Mouse (Mus musculus): ENCODE results near the gene Fam229a. TPM values are rescaled to one million over a fixed set of nuclear protein-coding genes. Genes with fewer than 3 reads are reported as not detected.

The Fam229a gene
- polyA plus RNA-seq, 1 experiment from 2014 or later = not detected

GRCm38 (mm10) chr4:129479863-129480262 is 11.1 kb upstream of the Fam229a start:
- 95% methylated on average over 3 of the region's 3 CpGs for WGBS
- no peak for ATAC-seq (ENCODE audit: low FRiP score)
- H3K36me3 ChIP-seq (ENCODE audit: control insufficient read depth, insufficient read depth, low read length) = peaks cover 5% of the 10 kb centered on the region; the same call in 1 of the 2 replicates

GRCm38 (mm10) chr4:129481090-129481489 is 9.9 kb upstream of the Fam229a start:
- peaks cover 2% of the 10 kb centered on the region for H3K36me3 ChIP-seq (ENCODE audit: control insufficient read depth, insufficient read depth, low read length)
- WGBS = 90% methylated on average over 1 of the region's 1 CpGs
- DNase-seq (ENCODE audit: low spot score, missing footprints) (peak; percentile 47), ATAC-seq (ENCODE audit: low FRiP score) (no peak)
- no peak overlapping the region for H3K9ac ChIP-seq (ENCODE audit: low read length)
- H3K4me2 ChIP-seq = no peak overlapping the region
- no peaks in the 10 kb centered on the region for H3K4me1 ChIP-seq (ENCODE audit: control insufficient read depth, insufficient read depth, low read length)
- H3K27ac ChIP-seq (ENCODE audit: low read depth, low read length) = no peak overlapping the region
- no peaks in the 10 kb centered on the region for H3K27me3 ChIP-seq (ENCODE audit: control insufficient read depth, insufficient read depth, low read length)
- no peaks in the 10 kb centered on the region for H3K9me3 ChIP-seq (ENCODE audit: control insufficient read depth, low read length)
- H3K4me3 ChIP-seq (ENCODE audit: low read depth, low read length) = no peak overlapping the region

More at GRCm38 (mm10) chr4:129479863-129480262, 11.1 kb upstream of the Fam229a start:
- no peaks in the 10 kb centered on the region for H3K4me1 ChIP-seq (ENCODE audit: control insufficient read depth, insufficient read depth, low read length)
- peak; percentile 28 for DNase-seq (ENCODE audit: low spot score, missing footprints)
- no peaks in the 10 kb centered on the region for H3K9me3 ChIP-seq (ENCODE audit: control insufficient read depth, low read length)
- no peak overlapping the region for H3K4me3 ChIP-seq (ENCODE audit: low read depth, low read length)
- H3K9ac ChIP-seq (ENCODE audit: low read length) = no peak overlapping the region
- no peaks in the 10 kb centered on the region for H3K27me3 ChIP-seq (ENCODE audit: control insufficient read depth, insufficient read depth, low read length)
- H3K4me2 ChIP-seq = no peak overlapping the region
- no peak overlapping the region for H3K27ac ChIP-seq (ENCODE audit: low read depth, low read length)

- Histone ChIP-seq H3K36me3 (ENCODE audit: control insufficient read depth, insufficient read depth, low read length) (no peaks in the 10 kb centered on the region), H3K27me3 (ENCODE audit: control insufficient read depth, insufficient read depth, low read length) (peaks cover 15% of the 10 kb centered on the region), H3K4me3 (ENCODE audit: low read depth, low read length) (no peak overlapping the region), H3K9ac (ENCODE audit: low read length) (no peak overlapping the region), H3K4me2 (no peak overlapping the region), H3K27ac (ENCODE audit: low read depth, low read length) (no peak overlapping the region), H3K9me3 (ENCODE audit: control insufficient read depth, low read length) (no peaks in the 10 kb centered on the region), H3K4me1 (ENCODE audit: control insufficient read depth, insufficient read depth, low read length) (peaks cover 24% of the 10 kb centered on the region)
- 75% methylated on average over 6 of the region's 7 CpGs for WGBS
- peak; percentile 73 for DNase-seq (ENCODE audit: low spot score, missing footprints)
- no peak for ATAC-seq (ENCODE audit: low FRiP score)
Measured at GRCm38 (mm10) chr4:129494681-129495080, 3.7 kb downstream of the Fam229a start.

- DNase-seq (ENCODE audit: low spot score, missing footprints) = peak; percentile 90
- Histone ChIP-seq H3K4me1 (ENCODE audit: control insufficient read depth, insufficient read depth, low read length) (peaks cover 24% of the 10 kb centered on the region), H3K4me3 (ENCODE audit: low read depth, low read length) (no peak overlapping the region), H3K4me2 (0 out of 2 replicates have a peak overlapping the region, but pooled peaks have one; percentile 6), H3K27me3 (ENCODE audit: control insufficient read depth, insufficient read depth, low read length) (peaks cover 12% of the 10 kb centered on the region), H3K27ac (ENCODE audit: low read depth, low read length) (peak overlapping the region; percentile 9; the same call in 1 of the 2 replicates), H3K36me3 (ENCODE audit: control insufficient read depth, insufficient read depth, low read length) (no peaks in the 10 kb centered on the region), H3K9me3 (ENCODE audit: control insufficient read depth, low read length) (no peaks in the 10 kb centered on the region), H3K9ac (ENCODE audit: low read length) (no peak overlapping the region; the same call in 1 of the 2 replicates)
- ATAC-seq (ENCODE audit: low FRiP score) = no peak
- 27% methylated on average over 16 of the region's 16 CpGs for WGBS
Measured at GRCm38 (mm10) chr4:129495672-129496562, 4.9 kb downstream of the Fam229a start.

GRCm38 (mm10) chr4:129496631-129497030 is 5.6 kb downstream of the Fam229a start:
- H3K9ac ChIP-seq (ENCODE audit: low read length) = no peak overlapping the region; the same call in 1 of the 2 replicates
- ATAC-seq (ENCODE audit: low FRiP score) (no peak), DNase-seq (ENCODE audit: low spot score, missing footprints) (no peak)
- no peaks in the 10 kb centered on the region for H3K36me3 ChIP-seq (ENCODE audit: control insufficient read depth, insufficient read depth, low read length)
- H3K4me2 ChIP-seq = 0 out of 2 replicates have a peak overlapping the region, but pooled peaks have one; percentile 6
- H3K4me1 ChIP-seq (ENCODE audit: control insufficient read depth, insufficient read depth, low read length) = peaks cover 17% of the 10 kb centered on the region
- no peak overlapping the region for H3K27ac ChIP-seq (ENCODE audit: low read depth, low read length)
- no peaks in the 10 kb centered on the region for H3K9me3 ChIP-seq (ENCODE audit: control insufficient read depth, low read length)
- WGBS = 46% methylated on average over 6 of the region's 6 CpGs
- H3K27me3 ChIP-seq (ENCODE audit: control insufficient read depth, insufficient read depth, low read length) = peaks cover 5% of the 10 kb centered on the region
- no peak overlapping the region for H3K4me3 ChIP-seq (ENCODE audit: low read depth, low read length)

- DNase-seq (ENCODE audit: low spot score, missing footprints) (peak; percentile 62), ATAC-seq (ENCODE audit: low FRiP score) (no peak)
- WGBS = 71% methylated on average over 3 of the region's 3 CpGs
- no peak overlapping the region for H3K9ac ChIP-seq (ENCODE audit: low read length)
- no peak overlapping the region for H3K4me3 ChIP-seq (ENCODE audit: low read depth, low read length)
- no peaks in the 10 kb centered on the region for H3K27me3 ChIP-seq (ENCODE audit: control insufficient read depth, insufficient read depth, low read length)
- no peak overlapping the region for H3K27ac ChIP-seq (ENCODE audit: low read depth, low read length)
- H3K9me3 ChIP-seq (ENCODE audit: control insufficient read depth, low read length) = no peaks in the 10 kb centered on the region
- H3K36me3 ChIP-seq (ENCODE audit: control insufficient read depth, insufficient read depth, low read length) = no peaks in the 10 kb centered on the region
- peaks cover 13% of the 10 kb centered on the region for H3K4me1 ChIP-seq (ENCODE audit: control insufficient read depth, insufficient read depth, low read length)
- H3K4me2 ChIP-seq = no peak overlapping the region
Measured at GRCm38 (mm10) chr4:129498941-129499340, 8.0 kb downstream of the Fam229a start.

- ATAC-seq (ENCODE audit: low FRiP score) = 0 out of 2 replicates have a peak, but pooled peaks have one; percentile 1
Measured at GRCm38 (mm10) chr4:129500017-129500416, 9.0 kb downstream of the Fam229a start.

GRCm38 (mm10) chr4:129500607-129501566 is 9.9 kb downstream of the Fam229a start:
- Histone ChIP-seq H3K27me3 (ENCODE audit: control insufficient read depth, insufficient read depth, low read length) (no peaks in the 10 kb centered on the region), H3K27ac (ENCODE audit: low read depth, low read length) (peak overlapping the region; percentile 61), H3K9ac (ENCODE audit: low read length) (peak overlapping the region; percentile 58), H3K4me1 (ENCODE audit: control insufficient read depth, insufficient read depth, low read length) (peaks cover 13% of the 10 kb centered on the region), H3K4me3 (ENCODE audit: low read depth, low read length) (peak overlapping the region; percentile 36), H3K9me3 (ENCODE audit: control insufficient read depth, low read length) (no peaks in the 10 kb centered on the region), H3K36me3 (ENCODE audit: control insufficient read depth, insufficient read depth, low read length) (no peaks in the 10 kb centered on the region), H3K4me2 (peak overlapping the region; percentile 74)
- WGBS = 1% methylated on average over 49 of the region's 49 CpGs
- peak; percentile 92 for ATAC-seq (ENCODE audit: low FRiP score)
- DNase-seq (ENCODE audit: low spot score, missing footprints) = peak; percentile 99

More at GRCm38 (mm10) chr4:129500017-129500416, 9.0 kb downstream of the Fam229a start:
- WGBS = 82% methylated on average over 8 of the region's 8 CpGs
- H3K4me2 ChIP-seq = peak overlapping the region; percentile 74
- H3K4me3 ChIP-seq (ENCODE audit: low read depth, low read length) = peak overlapping the region; percentile 36; the same call in 1 of the 2 replicates
- H3K9me3 ChIP-seq (ENCODE audit: control insufficient read depth, low read length) = no peaks in the 10 kb centered on the region
- H3K9ac ChIP-seq (ENCODE audit: low read length) = peak overlapping the region; percentile 58; the same call in 1 of the 2 replicates
- no peaks in the 10 kb centered on the region for H3K36me3 ChIP-seq (ENCODE audit: control insufficient read depth, insufficient read depth, low read length)
- H3K4me1 ChIP-seq (ENCODE audit: control insufficient read depth, insufficient read depth, low read length) = peaks cover 13% of the 10 kb centered on the region
- H3K27ac ChIP-seq (ENCODE audit: low read depth, low read length) = no peak overlapping the region
- H3K27me3 ChIP-seq (ENCODE audit: control insufficient read depth, insufficient read depth, low read length) = no peaks in the 10 kb centered on the region
- no peak for DNase-seq (ENCODE audit: low spot score, missing footprints)

All from midbrain, embryonic 11.5 days (tissue).